Mouse (Mus musculus) heart, embryonic 14.5 days (tissue): ENCODE measurements at regions not wholly inside any gene's neighbourhood (a gene's known extent, or its start where the extent isn't known, plus 50 kb on each side); places are given as distances from the start of the nearest gene placed in this dataset.

Experiments
- ATAC-seq: fragments of 200-750 bp; cut with Nextera tagmentation; 2 replicates; pipeline ENCODE4 v1.8.0; 2017; ENCODE audit warnings: low read depth, moderate TSS enrichment; ENCODE audit not compliant: insufficient number of reproducible peaks, insufficient read depth, low FRiP score
- H3K27ac ChIP-seq, 2 experiments: fragments of 200-500 bp in 1 of 2; fragments of 300-500 bp in 1 of 2; sonication (generic) in 1 of 2; replicated peaks in 1 of 2; 2 replicates each; pipeline ENCODE4 v1.5.1; 2012 to 2014; ENCODE audit warnings: low read depth in 2 of 2, low read length in 2 of 2, control low read depth in 1 of 2, mild to moderate bottlenecking in 1 of 2, mixed read lengths in 1 of 2; ENCODE audit not compliant: control insufficient read depth in 1 of 2, insufficient read depth in 1 of 2
- H3K27me3 ChIP-seq: fragments of 300-500 bp; sonication (generic); 2 replicates; pipeline ENCODE4 v1.6.1; 2014; ENCODE audit warnings: mild to moderate bottlenecking, low read length, control low read depth; ENCODE audit not compliant: control insufficient read depth, insufficient read depth
- H3K36me3 ChIP-seq: fragments of 300-500 bp; sonication (generic); 2 replicates; pipeline ENCODE4 v1.6.1; 2014; ENCODE audit warnings: mild to moderate bottlenecking, control low read depth, low read length, mixed read lengths; ENCODE audit not compliant: control insufficient read depth, insufficient read depth
- H3K4me1 ChIP-seq, 2 experiments: fragments of 200-500 bp in 1 of 2; fragments of 300-500 bp in 1 of 2; sonication (generic) in 1 of 2; 2 replicates each; pipeline ENCODE4 v1.6.1; 2012 to 2014; ENCODE audit warnings: low read length in 2 of 2, control low read depth in 1 of 2, mixed read lengths in 1 of 2; ENCODE audit not compliant: control insufficient read depth in 2 of 2, insufficient read depth in 2 of 2
- H3K4me2 ChIP-seq: fragments of 300-500 bp; sonication (generic); 2 replicates; pipeline ENCODE4 v1.6.1; 2014; ENCODE audit warnings: mild to moderate bottlenecking, low read length
- H3K4me3 ChIP-seq, 2 experiments: fragments of 200-500 bp in 1 of 2; fragments of 300-500 bp in 1 of 2; sonication (generic) in 1 of 2; 2 replicates each; pipeline ENCODE4 v1.5.1; 2012 to 2014; ENCODE audit warnings: low read length in 2 of 2, mild to moderate bottlenecking in 2 of 2, control low read depth in 1 of 2, low read depth in 1 of 2, moderate library complexity in 1 of 2; ENCODE audit not compliant: control insufficient read depth in 1 of 2, insufficient read depth in 1 of 2
- H3K9ac ChIP-seq: fragments of 300-500 bp; sonication (generic); 2 replicates; pipeline ENCODE4 v1.6.1; 2014; ENCODE audit warnings: mild to moderate bottlenecking, low read length
- H3K9me3 ChIP-seq: fragments of 300-500 bp; sonication (generic); 2 replicates; pipeline ENCODE4 v1.6.1; 2016; ENCODE audit warnings: low read length, control low read depth; ENCODE audit not compliant: control insufficient read depth
- WGBS: fragments of 180-500 bp; shearing (Covaris S2); extraction: QIAGEN DNeasy Blood & Tissue Kit; methylation state at CpG from one replicate; pipeline ENCODE4 v1.1.7; 2014; 5-methylcytosine and 5-hydroxymethylcytosine counted together

DNA sequence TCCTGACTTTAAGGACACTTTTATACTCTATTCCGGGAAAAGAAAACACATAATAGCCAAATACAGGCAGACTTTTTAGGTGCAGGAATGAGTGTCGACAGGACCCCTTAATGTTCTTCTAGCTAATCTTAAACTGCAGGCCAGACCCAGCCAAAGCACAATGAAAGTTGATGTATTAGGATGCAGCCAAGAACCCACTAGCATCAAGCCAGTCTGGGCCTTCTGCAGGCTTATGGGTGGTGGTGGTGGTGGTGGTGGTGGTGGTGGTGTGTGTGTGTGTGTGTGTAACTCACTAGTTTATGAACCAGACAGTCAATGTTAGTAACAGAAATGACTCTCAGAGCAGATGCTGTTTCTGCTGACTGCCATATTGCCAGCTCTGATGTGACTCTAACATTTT, 178.6 kb downstream of the Rnf152 start:
- Histone ChIP-seq H3K4me1 (peaks cover 8 to 24% of the 10 kb centered on the region in 2 experiments), H3K4me2 (no peak overlapping the region), H3K4me3 (no peak overlapping the region), H3K36me3 (no peaks in the 10 kb centered on the region), H3K9me3 (no peaks in the 10 kb centered on the region), H3K9ac (no peak overlapping the region), H3K27ac (no peak overlapping the region), H3K27me3 (no peaks in the 10 kb centered on the region)
- ATAC-seq = no peak
- WGBS = 56% methylated on average over 2 of the region's 2 CpGs

- Histone ChIP-seq H3K27me3 (no peaks in the 10 kb centered on the region), H3K36me3 (no peaks in the 10 kb centered on the region), H3K4me3 (no peak overlapping the region), H3K4me2 (no peak overlapping the region), H3K9ac (no peak overlapping the region), H3K27ac (no peak overlapping the region), H3K9me3 (no peaks in the 10 kb centered on the region), H3K4me1 (peaks cover 8 to 24% of the 10 kb centered on the region in 2 experiments)
- 81% methylated on average over 10 of the region's 10 CpGs for WGBS
- no peak for ATAC-seq
These were observed 179.3 kb downstream of the Rnf152 start for GRCm38 (mm10) chr1:105177015-105177762.

GRCm38 (mm10) chr1:105170979-105171378, 185.5 kb downstream of the Rnf152 start:
- 56% methylated on average over 1 of the region's 1 CpGs for WGBS
- no peak overlapping the region for H3K27ac ChIP-seq
- H3K36me3 ChIP-seq = no peaks in the 10 kb centered on the region
- H3K9me3 ChIP-seq = no peaks in the 10 kb centered on the region
- no peak for ATAC-seq
- no peak overlapping the region for H3K4me3 ChIP-seq
- no peaks in the 10 kb centered on the region for H3K4me1 ChIP-seq
- no peak overlapping the region for H3K4me2 ChIP-seq
- no peaks in the 10 kb centered on the region for H3K27me3 ChIP-seq
- no peak overlapping the region for H3K9ac ChIP-seq

- no peaks in the 10 kb centered on the region for H3K27me3 ChIP-seq
- H3K9me3 ChIP-seq = no peaks in the 10 kb centered on the region
- no peak overlapping the region for H3K27ac ChIP-seq
- H3K9ac ChIP-seq = no peak overlapping the region
- no peak overlapping the region for H3K4me2 ChIP-seq
- 0 out of 2 replicates have a peak, but pooled peaks have one; percentile 21 for ATAC-seq
- no peaks in the 10 kb centered on the region for H3K4me1 ChIP-seq
- H3K4me3 ChIP-seq = no peak overlapping the region
- no peaks in the 10 kb centered on the region for H3K36me3 ChIP-seq
- 92% methylated on average over 4 of the region's 4 CpGs for WGBS
These were observed 186.4 kb downstream of the Rnf152 start for GRCm38 (mm10) chr1:105170114-105170506.

DNA sequence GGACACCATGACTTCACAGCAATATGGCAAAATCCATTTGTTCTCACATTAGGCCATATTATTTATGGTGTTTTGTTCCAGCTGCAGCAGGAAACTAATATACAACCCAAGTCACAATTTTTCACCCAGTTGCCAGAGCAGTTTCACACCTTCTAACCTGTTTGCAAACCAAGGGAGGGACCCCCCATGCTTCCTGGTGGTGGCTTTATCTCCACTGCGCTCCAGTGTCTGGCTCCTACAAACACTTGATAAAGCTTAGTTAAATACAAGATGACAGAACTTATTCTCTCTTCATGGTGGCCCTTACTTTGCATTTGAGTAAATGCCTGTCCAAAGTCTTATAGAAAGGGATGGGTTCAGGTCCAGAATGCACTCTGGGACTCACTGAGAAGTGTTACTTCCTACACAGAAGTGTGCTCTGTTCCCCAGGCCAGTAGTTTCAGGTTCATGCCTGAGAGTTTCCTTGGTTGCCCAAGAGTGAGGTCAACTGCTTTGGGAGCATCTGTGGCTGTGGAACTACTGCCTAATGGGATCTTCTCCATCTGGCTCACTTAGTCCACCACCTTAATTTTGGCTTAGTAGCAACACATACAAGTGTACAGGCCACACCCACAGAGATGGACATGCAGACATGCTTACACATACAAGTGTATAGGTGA, 186.9 kb downstream of the Rnf152 start:
- Histone ChIP-seq H3K27ac (no peak overlapping the region), H3K4me3 (no peak overlapping the region), H3K4me2 (no peak overlapping the region), H3K27me3 (no peaks in the 10 kb centered on the region), H3K9ac (no peak overlapping the region), H3K36me3 (no peaks in the 10 kb centered on the region), H3K4me1 (no peaks in the 10 kb centered on the region), H3K9me3 (no peaks in the 10 kb centered on the region)
- no peak; the same call in 1 of the 2 replicates for ATAC-seq
- 61% methylated on average over 1 of the region's 1 CpGs for WGBS

GRCm38 (mm10) chr1:105168808-105169207, 187.7 kb downstream of the Rnf152 start:
- Histone ChIP-seq H3K27me3 (no peaks in the 10 kb centered on the region), H3K9me3 (no peaks in the 10 kb centered on the region), H3K4me1 (no peaks in the 10 kb centered on the region), H3K27ac (0 out of 4 replicates have a peak overlapping the region, but pooled peaks of 1 of the 2 experiments have one; percentile 24), H3K9ac (no peak overlapping the region), H3K36me3 (no peaks in the 10 kb centered on the region), H3K4me2 (no peak overlapping the region), H3K4me3 (no peak overlapping the region)
- 78% methylated on average over 1 of the region's 1 CpGs for WGBS
- no peak for ATAC-seq

- 82% methylated on average over 2 of the region's 2 CpGs for WGBS
- Histone ChIP-seq H3K9me3 (no peaks in the 10 kb centered on the region), H3K27me3 (no peaks in the 10 kb centered on the region), H3K4me3 (no peak overlapping the region), H3K4me2 (no peak overlapping the region), H3K27ac (no peak overlapping the region), H3K9ac (no peak overlapping the region), H3K4me1 (no peaks in the 10 kb centered on the region), H3K36me3 (no peaks in the 10 kb centered on the region)
- ATAC-seq = no peak
These were observed 198.9 kb downstream of the Rnf152 start for GRCm38 (mm10) chr1:105157459-105158124.
